Mouse (Mus musculus): ENCODE results near the gene Gpr4. TPM values are rescaled to one million over a fixed set of nuclear protein-coding genes. Genes with fewer than 3 reads are reported as not detected.

Gene Gpr4
- polyA plus RNA-seq, 1 experiment from 2014 or later: 1.2 TPM

DNA sequence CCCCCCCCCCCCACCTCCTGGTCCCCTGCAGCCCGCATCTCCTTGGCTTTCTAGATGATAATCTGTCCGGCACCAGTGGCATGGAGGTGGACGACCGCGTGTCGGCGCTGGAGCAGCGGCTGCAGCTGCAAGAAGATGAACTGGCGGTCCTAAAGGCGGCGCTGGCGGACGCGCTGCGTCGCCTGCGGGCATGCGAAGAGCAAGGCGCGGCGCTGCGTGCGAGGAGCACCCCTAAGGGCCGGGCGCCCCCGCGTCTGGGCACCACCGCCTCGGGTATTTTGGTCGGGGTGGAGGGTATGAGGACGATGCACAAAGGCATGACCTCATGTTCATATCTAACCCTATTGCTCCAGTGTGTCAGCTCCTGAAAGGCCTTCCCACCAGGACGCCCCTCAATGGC is 33.2 kb upstream of the Gpr4 start:
- Histone ChIP-seq H3K27me3 (replicated peaks; ENCODE audit: control insufficient read depth, insufficient read depth, low read length) (peaks cover 55% of the 10 kb centered on the region), H3K9ac (ENCODE audit: low read length) (no peak overlapping the region; the same call in 1 of the 2 replicates), H3K4me1 (replicated peaks; ENCODE audit: control insufficient read depth, insufficient read depth, low read length) (peaks cover 17% of the 10 kb centered on the region), H3K4me3 (ENCODE audit: low read depth, low read length) (0 out of 2 replicates have a peak overlapping the region, but pooled peaks have one; percentile 10), H3K9me3 (ENCODE audit: control insufficient read depth, low read length) (0 out of 2 replicates have a peak, but pooled peaks cover 4% of the 10 kb centered on the region), H3K4me2 (ENCODE audit: low read length) (peak overlapping the region; percentile 45), H3K27ac (ENCODE audit: low read depth) (no peak overlapping the region), H3K36me3 (ENCODE audit: control insufficient read depth, insufficient read depth, low read length) (no peaks in the 10 kb centered on the region)
- WGBS: 1% methylated on average over 32 of the region's 32 CpGs
- DNase-seq (ENCODE audit: low spot score): peak; percentile 65
- ATAC-seq (replicated peaks; ENCODE audit: low FRiP score, low TSS enrichment, low read depth): 0 out of 2 replicates have a peak, but pooled peaks have one; percentile 24

GRCm38 (mm10) chr7:19179936-19180335 is 32.4 kb upstream of the Gpr4 start:
- H3K9me3 ChIP-seq (ENCODE audit: control insufficient read depth, low read length): 0 out of 2 replicates have a peak, but pooled peaks cover 4% of the 10 kb centered on the region
- H3K27me3 ChIP-seq (replicated peaks; ENCODE audit: control insufficient read depth, insufficient read depth, low read length): peaks cover 55% of the 10 kb centered on the region
- WGBS: 36% methylated on average over 6 of the region's 6 CpGs
- H3K36me3 ChIP-seq (ENCODE audit: control insufficient read depth, insufficient read depth, low read length): no peaks in the 10 kb centered on the region
- ATAC-seq (replicated peaks; ENCODE audit: low FRiP score, low TSS enrichment, low read depth) (no peak), DNase-seq (ENCODE audit: low spot score) (no peak)
- no peak overlapping the region for H3K4me3 ChIP-seq (ENCODE audit: low read depth, low read length)
- H3K4me1 ChIP-seq (replicated peaks; ENCODE audit: control insufficient read depth, insufficient read depth, low read length): peaks cover 17% of the 10 kb centered on the region
- H3K4me2 ChIP-seq (ENCODE audit: low read length): 0 out of 2 replicates have a peak overlapping the region, but pooled peaks have one; percentile 45
- H3K27ac ChIP-seq (ENCODE audit: low read depth): no peak overlapping the region
- no peak overlapping the region for H3K9ac ChIP-seq (ENCODE audit: low read length)

DNA sequence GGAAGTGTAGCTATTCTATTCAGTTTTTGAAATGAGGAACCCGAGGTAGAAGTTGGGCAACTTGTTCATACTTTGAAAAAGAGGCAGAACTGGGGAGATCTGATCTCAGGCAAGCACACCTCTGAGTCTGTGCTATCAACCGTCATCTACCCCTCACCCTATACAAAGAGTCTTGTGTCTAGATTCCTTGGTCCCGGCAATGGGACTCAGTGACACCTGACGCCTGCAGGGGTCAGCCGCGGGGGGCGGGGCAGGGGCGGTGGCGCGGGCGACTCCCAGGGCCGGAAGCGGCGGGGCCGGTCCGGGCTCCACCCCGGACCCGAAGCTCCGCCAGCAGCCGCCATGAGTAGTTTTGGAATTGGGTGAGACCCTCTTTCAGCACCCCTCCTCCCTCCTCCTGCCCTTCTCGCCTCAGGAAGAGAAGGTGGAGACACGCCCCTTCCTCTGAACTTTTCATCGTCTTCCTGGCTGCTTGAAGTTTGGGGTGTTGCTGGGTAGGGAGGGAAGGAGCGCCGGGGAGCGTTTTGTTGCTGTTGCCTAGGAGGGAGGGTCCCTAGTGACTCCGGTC is 31.4 kb upstream of the Gpr4 start:
- H3K4me1 ChIP-seq (replicated peaks; ENCODE audit: control insufficient read depth, insufficient read depth, low read length): peaks cover 16% of the 10 kb centered on the region
- H3K27me3 ChIP-seq (replicated peaks; ENCODE audit: control insufficient read depth, insufficient read depth, low read length): peaks cover 47% of the 10 kb centered on the region
- WGBS: 1% methylated on average over 27 of the region's 27 CpGs
- H3K36me3 ChIP-seq (ENCODE audit: control insufficient read depth, insufficient read depth, low read length): no peaks in the 10 kb centered on the region
- ATAC-seq (replicated peaks; ENCODE audit: low FRiP score, low TSS enrichment, low read depth) (peak; percentile 37), DNase-seq (ENCODE audit: low spot score) (peak; percentile 68)
- H3K9ac ChIP-seq (ENCODE audit: low read length): peak overlapping the region; percentile 53
- H3K4me3 ChIP-seq (ENCODE audit: low read depth, low read length): peak overlapping the region; percentile 67
- 0 out of 2 replicates have a peak, but pooled peaks cover 4% of the 10 kb centered on the region for H3K9me3 ChIP-seq (ENCODE audit: control insufficient read depth, low read length)
- H3K4me2 ChIP-seq (ENCODE audit: low read length): peak overlapping the region; percentile 84
- H3K27ac ChIP-seq (ENCODE audit: low read depth): no peak overlapping the region

- 0 out of 2 replicates have a peak, but pooled peaks cover 15% of the 10 kb centered on the region for H3K36me3 ChIP-seq (ENCODE audit: control insufficient read depth, insufficient read depth, low read length)
- no peak for DNase-seq (ENCODE audit: low spot score)
- H3K4me2 ChIP-seq (ENCODE audit: low read length): no peak overlapping the region
- 79% methylated on average over 2 of the region's 2 CpGs for WGBS
- H3K9me3 ChIP-seq (ENCODE audit: control insufficient read depth, low read length): no peaks in the 10 kb centered on the region
- no peak overlapping the region for H3K27ac ChIP-seq (ENCODE audit: low read depth)
- H3K4me3 ChIP-seq (ENCODE audit: low read depth, low read length): no peak overlapping the region
- no peak for ATAC-seq (replicated peaks; ENCODE audit: low FRiP score, low TSS enrichment, low read depth)
- H3K4me1 ChIP-seq (replicated peaks; ENCODE audit: control insufficient read depth, insufficient read depth, low read length): peaks cover 12% of the 10 kb centered on the region
- H3K9ac ChIP-seq (ENCODE audit: low read length): no peak overlapping the region
- peaks cover 15% of the 10 kb centered on the region for H3K27me3 ChIP-seq (replicated peaks; ENCODE audit: control insufficient read depth, insufficient read depth, low read length)
These were observed 28.1 kb upstream of the Gpr4 start for GRCm38 (mm10) chr7:19184250-19184649.

DNA sequence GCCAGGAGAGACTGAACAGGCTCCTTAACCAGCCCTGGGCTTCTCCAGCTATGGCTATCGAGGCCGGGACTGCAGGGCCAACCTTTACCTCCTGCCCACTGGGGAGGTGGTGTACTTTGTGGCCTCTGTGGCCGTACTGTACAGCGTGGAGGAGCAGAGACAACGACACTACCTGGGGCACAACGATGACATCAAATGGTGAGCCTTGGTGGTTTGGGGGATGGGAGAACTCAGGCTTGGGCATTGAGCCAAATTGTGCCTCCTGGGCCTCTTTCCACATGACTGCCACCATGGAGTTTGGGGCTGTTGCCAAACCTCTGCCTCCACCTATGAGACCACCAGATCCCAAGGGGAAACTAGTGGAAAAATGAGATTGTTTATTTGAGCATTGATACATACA is 27.6 kb upstream of the Gpr4 start:
- Histone ChIP-seq H3K27ac (ENCODE audit: low read depth) (no peak overlapping the region), H3K4me1 (replicated peaks; ENCODE audit: control insufficient read depth, insufficient read depth, low read length) (peaks cover 10% of the 10 kb centered on the region), H3K9me3 (ENCODE audit: control insufficient read depth, low read length) (no peaks in the 10 kb centered on the region), H3K4me2 (ENCODE audit: low read length) (no peak overlapping the region), H3K27me3 (replicated peaks; ENCODE audit: control insufficient read depth, insufficient read depth, low read length) (peaks cover 10% of the 10 kb centered on the region), H3K9ac (ENCODE audit: low read length) (no peak overlapping the region), H3K36me3 (ENCODE audit: control insufficient read depth, insufficient read depth, low read length) (0 out of 2 replicates have a peak, but pooled peaks cover 15% of the 10 kb centered on the region), H3K4me3 (ENCODE audit: low read depth, low read length) (no peak overlapping the region)
- no peak for ATAC-seq (replicated peaks; ENCODE audit: low FRiP score, low TSS enrichment, low read depth)
- no peak for DNase-seq (ENCODE audit: low spot score)
- WGBS: 82% methylated on average over 6 of the region's 6 CpGs

- WGBS: 99% methylated on average over 4 of the region's 4 CpGs
- ATAC-seq (replicated peaks; ENCODE audit: low FRiP score, low TSS enrichment, low read depth): no peak
- no peak overlapping the region for H3K4me3 ChIP-seq (ENCODE audit: low read depth, low read length)
- DNase-seq (ENCODE audit: low spot score): no peak
- no peaks in the 10 kb centered on the region for H3K9me3 ChIP-seq (ENCODE audit: control insufficient read depth, low read length)
- H3K4me1 ChIP-seq (replicated peaks; ENCODE audit: control insufficient read depth, insufficient read depth, low read length): no peaks in the 10 kb centered on the region
- H3K36me3 ChIP-seq (ENCODE audit: control insufficient read depth, insufficient read depth, low read length): peaks cover 43% of the 10 kb centered on the region
- no peak overlapping the region for H3K27ac ChIP-seq (ENCODE audit: low read depth)
- H3K9ac ChIP-seq (ENCODE audit: low read length): no peak overlapping the region
- H3K27me3 ChIP-seq (replicated peaks; ENCODE audit: control insufficient read depth, insufficient read depth, low read length): no peaks in the 10 kb centered on the region
- H3K4me2 ChIP-seq (ENCODE audit: low read length): no peak overlapping the region
These were observed 17.7 kb upstream of the Gpr4 start for GRCm38 (mm10) chr7:19194676-19195075.

GRCm38 (mm10) chr7:19196676-19197075 is 15.7 kb upstream of the Gpr4 start:
- no peaks in the 10 kb centered on the region for H3K9me3 ChIP-seq (ENCODE audit: control insufficient read depth, low read length)
- no peak for ATAC-seq (replicated peaks; ENCODE audit: low FRiP score, low TSS enrichment, low read depth)

GRCm38 (mm10) chr7:19197985-19198384 is 14.4 kb upstream of the Gpr4 start:
- no peak overlapping the region for H3K9ac ChIP-seq (ENCODE audit: low read length)

More at GRCm38 (mm10) chr7:19196676-19197075, 15.7 kb upstream of the Gpr4 start:
- no peaks in the 10 kb centered on the region for H3K4me1 ChIP-seq (replicated peaks; ENCODE audit: control insufficient read depth, insufficient read depth, low read length)
- H3K4me3 ChIP-seq (ENCODE audit: low read depth, low read length): no peak overlapping the region
- no peak overlapping the region for H3K27ac ChIP-seq (ENCODE audit: low read depth)
- DNase-seq (ENCODE audit: low spot score): no peak
- WGBS: 64% methylated on average over 6 of the region's 6 CpGs
- H3K27me3 ChIP-seq (replicated peaks; ENCODE audit: control insufficient read depth, insufficient read depth, low read length): no peaks in the 10 kb centered on the region
- peaks cover 47% of the 10 kb centered on the region for H3K36me3 ChIP-seq (ENCODE audit: control insufficient read depth, insufficient read depth, low read length)
- no peak overlapping the region for H3K9ac ChIP-seq (ENCODE audit: low read length)
- H3K4me2 ChIP-seq (ENCODE audit: low read length): no peak overlapping the region

DNA sequence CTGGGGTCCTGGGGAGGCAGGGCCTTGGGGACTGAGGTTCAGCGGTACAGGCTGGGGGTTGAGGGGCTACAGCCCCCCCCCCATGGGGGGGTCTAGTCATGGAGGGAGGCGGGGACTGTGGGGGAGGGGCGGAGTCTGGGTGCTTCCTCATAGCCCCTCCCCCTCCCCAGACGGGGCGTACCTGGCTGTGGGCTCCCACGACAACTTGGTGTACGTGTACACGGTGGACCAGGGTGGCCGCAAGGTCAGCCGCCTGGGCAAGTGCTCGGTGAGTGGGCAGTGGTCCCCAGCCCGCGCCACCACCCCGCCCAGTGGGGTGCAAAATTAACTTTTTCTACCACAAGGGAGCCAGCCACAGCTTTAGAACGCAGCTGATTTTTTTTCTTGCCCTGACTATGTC is 10.7 kb upstream of the Gpr4 start:
- H3K36me3 ChIP-seq (ENCODE audit: control insufficient read depth, insufficient read depth, low read length): peaks cover 37% of the 10 kb centered on the region

More at GRCm38 (mm10) chr7:19197985-19198384, 14.4 kb upstream of the Gpr4 start:
- WGBS: 33% methylated on average over 2 of the region's 2 CpGs
- no peak for DNase-seq (ENCODE audit: low spot score)
- no peaks in the 10 kb centered on the region for H3K9me3 ChIP-seq (ENCODE audit: control insufficient read depth, low read length)
- no peaks in the 10 kb centered on the region for H3K4me1 ChIP-seq (replicated peaks; ENCODE audit: control insufficient read depth, insufficient read depth, low read length)
- peaks cover 42% of the 10 kb centered on the region for H3K36me3 ChIP-seq (ENCODE audit: control insufficient read depth, insufficient read depth, low read length)
- H3K4me2 ChIP-seq (ENCODE audit: low read length): no peak overlapping the region
- H3K27ac ChIP-seq (ENCODE audit: low read depth): no peak overlapping the region
- no peak for ATAC-seq (replicated peaks; ENCODE audit: low FRiP score, low TSS enrichment, low read depth)
- H3K27me3 ChIP-seq (replicated peaks; ENCODE audit: control insufficient read depth, insufficient read depth, low read length): no peaks in the 10 kb centered on the region
- no peak overlapping the region for H3K4me3 ChIP-seq (ENCODE audit: low read depth, low read length)

More for the DNA sequence above, 10.7 kb upstream of the Gpr4 start:
- H3K4me1 ChIP-seq (replicated peaks; ENCODE audit: control insufficient read depth, insufficient read depth, low read length): no peaks in the 10 kb centered on the region
- H3K4me3 ChIP-seq (ENCODE audit: low read depth, low read length): no peak overlapping the region
- no peaks in the 10 kb centered on the region for H3K9me3 ChIP-seq (ENCODE audit: control insufficient read depth, low read length)
- H3K27ac ChIP-seq (ENCODE audit: low read depth): no peak overlapping the region
- no peak; the same call in 1 of the 2 replicates for ATAC-seq (replicated peaks; ENCODE audit: low FRiP score, low TSS enrichment, low read depth)
- no peak overlapping the region for H3K9ac ChIP-seq (ENCODE audit: low read length)
- H3K4me2 ChIP-seq (ENCODE audit: low read length): no peak overlapping the region
- WGBS: 70% methylated on average over 15 of the region's 15 CpGs
- H3K27me3 ChIP-seq (replicated peaks; ENCODE audit: control insufficient read depth, insufficient read depth, low read length): no peaks in the 10 kb centered on the region
- no peak for DNase-seq (ENCODE audit: low spot score)
